Mouse (Mus musculus) kidney, adult 2 months (tissue): ENCODE results near the gene Tmem54.

Source experiments
- CTCF ChIP-seq: fragments of 200-500 bp; conservative IDR thresholded peaks from 2 replicates; pipeline ENCODE4 v1.5.1; 2011; ENCODE audit warnings: low read depth, mild to moderate bottlenecking, control low read depth, low read length, moderate library complexity, mixed read lengths; ENCODE audit not compliant: insufficient read depth, insufficient read length
- POLR2A ChIP-seq: fragments of 200-500 bp; IDR thresholded peaks from one replicate; pipeline ENCODE4 v1.6.1; 2011; ENCODE audit warnings: low read depth, low read length, control low read depth

- TF ChIP-seq CTCF (no peak), POLR2A (no peak)
Measured at GRCm38 (mm10) chr4:129157541-129157940, 52.2 kb downstream of the Tmem54 start.
